Mouse (Mus musculus): ENCODE data around the gene Tmem211. TPM values are rescaled to one million over a fixed set of nuclear protein-coding genes. Genes with fewer than 3 reads are reported as not detected.

Tmem211 gene
- polyA plus RNA-seq, 1 experiment from 2014 or later, result 1.3 TPM

- peaks cover 8% of the 10 kb centered on the region for H3K4me1 ChIP-seq (ENCODE audit: control insufficient read depth, insufficient read depth, low read length)
- H3K4me3 ChIP-seq (replicated peaks; ENCODE audit: low read length), result no peak overlapping the region
- H3K4me2 ChIP-seq (ENCODE audit: low read depth, low read length), result no peak overlapping the region
- H3K27ac ChIP-seq (ENCODE audit: low read length), result no peak overlapping the region
- peak; percentile 44; the same call in 1 of the 2 replicates for ATAC-seq (ENCODE audit: insufficient read depth, low FRiP score)
- H3K27me3 ChIP-seq (ENCODE audit: control insufficient read depth, insufficient read depth, low read length), result no peaks in the 10 kb centered on the region
- no peaks in the 10 kb centered on the region for H3K36me3 ChIP-seq (ENCODE audit: control insufficient read depth, insufficient read depth, low read length)
- 59% methylated on average over 5 of the region's 5 CpGs for WGBS
- H3K9me3 ChIP-seq (replicated peaks; ENCODE audit: control insufficient read depth, low read length), result no peaks in the 10 kb centered on the region
- H3K9ac ChIP-seq (ENCODE audit: low read length), result no peak overlapping the region
Observed at GRCm38 (mm10) chr5:113230196-113230595, 3.5 kb downstream of the Tmem211 start.

DNA sequence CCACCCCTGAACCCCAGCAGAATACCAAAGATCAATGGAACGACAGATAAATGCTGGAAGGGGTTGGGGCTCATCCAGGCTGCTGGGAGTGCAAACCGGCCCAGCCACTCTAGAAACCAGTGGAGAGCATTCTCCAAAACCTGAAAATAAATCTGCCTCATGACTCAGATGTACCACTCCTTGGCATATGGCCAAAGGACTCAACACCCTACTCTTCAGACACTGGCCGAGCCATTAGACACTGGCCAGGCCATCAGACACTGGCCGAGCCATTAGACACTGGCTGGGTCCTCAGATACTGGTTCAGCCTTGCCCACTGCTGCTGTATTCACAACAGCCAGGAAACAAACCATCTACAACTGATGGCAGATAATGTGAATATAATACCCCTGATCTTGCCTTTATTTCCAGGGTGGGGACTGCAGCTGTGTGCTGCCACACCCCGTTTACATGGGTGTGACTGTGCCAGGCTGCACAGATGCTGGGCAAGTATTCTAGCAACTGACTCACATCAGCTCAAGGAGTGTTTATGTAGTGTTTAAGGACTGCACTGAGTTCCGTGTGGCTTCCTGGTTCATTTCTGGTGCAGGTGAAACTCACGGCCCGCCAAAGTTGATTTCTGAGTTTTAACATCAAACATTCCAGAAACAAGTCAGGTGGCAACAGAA, 22.7 kb downstream of the Tmem211 start:
- Histone ChIP-seq H3K4me2 (ENCODE audit: low read depth, low read length) (no peak overlapping the region), H3K9ac (ENCODE audit: low read length) (no peak overlapping the region), H3K4me3 (replicated peaks; ENCODE audit: low read length) (no peak overlapping the region), H3K27ac (ENCODE audit: low read length) (peak overlapping the region; percentile 77), H3K36me3 (ENCODE audit: control insufficient read depth, insufficient read depth, low read length) (no peaks in the 10 kb centered on the region), H3K9me3 (replicated peaks; ENCODE audit: control insufficient read depth, low read length) (no peaks in the 10 kb centered on the region), H3K4me1 (ENCODE audit: control insufficient read depth, insufficient read depth, low read length) (no peaks in the 10 kb centered on the region), H3K27me3 (ENCODE audit: control insufficient read depth, insufficient read depth, low read length) (no peaks in the 10 kb centered on the region)
- ATAC-seq (ENCODE audit: insufficient read depth, low FRiP score), result peak; percentile 85
- 56% methylated on average over 8 of the region's 8 CpGs for WGBS

DNA sequence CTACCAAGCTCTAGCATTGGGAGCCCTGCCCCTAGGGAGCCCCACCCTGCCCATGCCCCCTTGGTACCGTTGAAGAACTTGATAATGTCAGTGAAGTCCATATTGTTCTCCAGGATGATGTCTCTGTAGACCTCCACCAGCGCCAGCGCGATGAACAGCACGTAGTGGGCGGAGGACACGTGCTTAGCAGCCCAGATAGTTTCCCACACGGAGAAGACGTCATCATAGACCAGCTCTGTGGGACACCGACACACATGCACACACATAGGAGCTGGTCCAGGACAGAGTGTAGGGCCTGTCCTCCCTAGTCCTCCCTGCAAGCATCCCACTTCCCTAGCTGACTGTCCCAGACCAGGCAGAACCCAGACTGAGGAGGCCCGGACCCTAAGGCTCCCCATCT, 24.1 kb downstream of the Tmem211 start:
- Histone ChIP-seq H3K36me3 (ENCODE audit: control insufficient read depth, insufficient read depth, low read length) (no peaks in the 10 kb centered on the region), H3K27ac (ENCODE audit: low read length) (no peak overlapping the region), H3K9ac (ENCODE audit: low read length) (no peak overlapping the region), H3K4me1 (ENCODE audit: control insufficient read depth, insufficient read depth, low read length) (no peaks in the 10 kb centered on the region), H3K9me3 (replicated peaks; ENCODE audit: control insufficient read depth, low read length) (no peaks in the 10 kb centered on the region), H3K27me3 (ENCODE audit: control insufficient read depth, insufficient read depth, low read length) (no peaks in the 10 kb centered on the region), H3K4me3 (replicated peaks; ENCODE audit: low read length) (no peak overlapping the region), H3K4me2 (ENCODE audit: low read depth, low read length) (no peak overlapping the region)
- ATAC-seq (ENCODE audit: insufficient read depth, low FRiP score), result no peak
- 94% methylated on average over 11 of the region's 11 CpGs for WGBS

- no peak for ATAC-seq (ENCODE audit: insufficient read depth, low FRiP score)
- Histone ChIP-seq H3K4me2 (ENCODE audit: low read depth, low read length) (no peak overlapping the region), H3K4me3 (replicated peaks; ENCODE audit: low read length) (no peak overlapping the region), H3K27ac (ENCODE audit: low read length) (no peak overlapping the region), H3K27me3 (ENCODE audit: control insufficient read depth, insufficient read depth, low read length) (no peaks in the 10 kb centered on the region), H3K36me3 (ENCODE audit: control insufficient read depth, insufficient read depth, low read length) (no peaks in the 10 kb centered on the region), H3K4me1 (ENCODE audit: control insufficient read depth, insufficient read depth, low read length) (no peaks in the 10 kb centered on the region), H3K9ac (ENCODE audit: low read length) (no peak overlapping the region), H3K9me3 (replicated peaks; ENCODE audit: control insufficient read depth, low read length) (no peaks in the 10 kb centered on the region)
- 77% methylated on average over 8 of the region's 8 CpGs for WGBS
Observed at GRCm38 (mm10) chr5:113265637-113266036, 38.9 kb downstream of the Tmem211 start.

DNA sequence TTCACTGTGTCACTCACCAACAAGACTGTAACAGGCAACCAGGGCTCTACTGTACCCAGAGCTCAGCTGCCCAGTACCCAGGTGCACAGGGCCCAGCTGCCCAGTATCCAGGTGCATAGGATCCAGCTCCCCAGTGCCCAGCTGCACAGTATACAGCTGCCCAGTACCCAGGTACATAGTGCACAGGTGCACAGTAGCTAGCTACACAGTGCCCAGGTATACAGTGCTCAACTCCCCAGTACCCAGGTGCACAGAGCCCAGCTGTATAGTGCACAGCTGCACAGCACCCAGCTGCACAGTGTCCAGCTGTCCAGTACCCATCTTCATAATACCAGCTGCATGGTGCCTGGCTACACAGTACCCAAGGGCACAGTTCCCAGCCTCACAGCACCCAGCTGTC, 41.5 kb downstream of the Tmem211 start:
- H3K27ac ChIP-seq (ENCODE audit: low read length), result no peak overlapping the region

GRCm38 (mm10) chr5:113270043-113270442, 43.3 kb downstream of the Tmem211 start:
- no peaks in the 10 kb centered on the region for H3K27me3 ChIP-seq (ENCODE audit: control insufficient read depth, insufficient read depth, low read length)
- no peak for ATAC-seq (ENCODE audit: insufficient read depth, low FRiP score)
- H3K36me3 ChIP-seq (ENCODE audit: control insufficient read depth, insufficient read depth, low read length), result no peaks in the 10 kb centered on the region
- 81% methylated on average over 3 of the region's 3 CpGs for WGBS
- H3K9ac ChIP-seq (ENCODE audit: low read length), result no peak overlapping the region
- H3K4me1 ChIP-seq (ENCODE audit: control insufficient read depth, insufficient read depth, low read length), result no peaks in the 10 kb centered on the region
- H3K9me3 ChIP-seq (replicated peaks; ENCODE audit: control insufficient read depth, low read length), result no peaks in the 10 kb centered on the region
- no peak overlapping the region for H3K27ac ChIP-seq (ENCODE audit: low read length)
- H3K4me2 ChIP-seq (ENCODE audit: low read depth, low read length), result no peak overlapping the region
- no peak overlapping the region for H3K4me3 ChIP-seq (replicated peaks; ENCODE audit: low read length)

More for the DNA sequence above, 41.5 kb downstream of the Tmem211 start:
- no peaks in the 10 kb centered on the region for H3K9me3 ChIP-seq (replicated peaks; ENCODE audit: control insufficient read depth, low read length)
- H3K4me2 ChIP-seq (ENCODE audit: low read depth, low read length), result no peak overlapping the region
- H3K4me3 ChIP-seq (replicated peaks; ENCODE audit: low read length), result no peak overlapping the region
- H3K4me1 ChIP-seq (ENCODE audit: control insufficient read depth, insufficient read depth, low read length), result no peaks in the 10 kb centered on the region
- no peaks in the 10 kb centered on the region for H3K36me3 ChIP-seq (ENCODE audit: control insufficient read depth, insufficient read depth, low read length)
- ATAC-seq (ENCODE audit: insufficient read depth, low FRiP score), result no peak
- no peaks in the 10 kb centered on the region for H3K27me3 ChIP-seq (ENCODE audit: control insufficient read depth, insufficient read depth, low read length)
- H3K9ac ChIP-seq (ENCODE audit: low read length), result no peak overlapping the region

DNA sequence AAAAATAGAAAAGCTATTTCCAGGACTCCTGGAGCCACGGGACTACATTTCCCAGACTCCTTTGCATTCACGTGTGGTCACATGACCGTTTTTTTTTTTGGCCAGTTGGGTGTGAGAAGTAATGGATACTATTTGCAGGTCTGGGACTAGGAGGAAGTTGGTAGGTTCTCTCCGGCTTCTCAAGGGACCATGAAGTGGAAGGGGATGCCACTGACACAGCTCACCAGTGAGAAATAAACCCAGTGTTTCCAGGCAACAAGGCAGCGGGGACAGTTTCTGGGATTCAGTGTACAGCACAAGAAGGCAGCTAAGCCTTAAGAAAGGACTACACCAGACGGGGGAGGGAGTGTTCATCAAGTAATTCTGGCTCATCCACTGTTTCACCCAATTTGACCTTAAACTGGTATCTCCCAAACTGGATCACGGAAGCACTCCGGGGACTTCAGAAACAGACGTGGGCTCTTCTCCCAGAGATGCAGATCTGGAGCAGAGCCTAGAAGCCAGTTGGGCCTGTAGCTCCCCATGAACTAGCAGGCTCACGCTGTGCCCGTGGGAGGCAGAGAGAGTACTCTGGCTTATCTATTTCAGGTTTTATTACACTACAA, 44.6 kb downstream of the Tmem211 start:
- H3K9me3 ChIP-seq (replicated peaks; ENCODE audit: control insufficient read depth, low read length), result no peaks in the 10 kb centered on the region
- no peaks in the 10 kb centered on the region for H3K36me3 ChIP-seq (ENCODE audit: control insufficient read depth, insufficient read depth, low read length)
- ATAC-seq (ENCODE audit: insufficient read depth, low FRiP score), result no peak
- H3K27ac ChIP-seq (ENCODE audit: low read length), result no peak overlapping the region
- H3K4me2 ChIP-seq (ENCODE audit: low read depth, low read length), result no peak overlapping the region
- 66% methylated on average over 11 of the region's 11 CpGs for WGBS
- no peaks in the 10 kb centered on the region for H3K4me1 ChIP-seq (ENCODE audit: control insufficient read depth, insufficient read depth, low read length)
- H3K4me3 ChIP-seq (replicated peaks; ENCODE audit: low read length), result no peak overlapping the region
- no peaks in the 10 kb centered on the region for H3K27me3 ChIP-seq (ENCODE audit: control insufficient read depth, insufficient read depth, low read length)
- H3K9ac ChIP-seq (ENCODE audit: low read length), result no peak overlapping the region

- no peaks in the 10 kb centered on the region for H3K27me3 ChIP-seq (ENCODE audit: control insufficient read depth, insufficient read depth, low read length)
- H3K9me3 ChIP-seq (replicated peaks; ENCODE audit: control insufficient read depth, low read length), result no peaks in the 10 kb centered on the region
- no peak overlapping the region for H3K9ac ChIP-seq (ENCODE audit: low read length)
- no peaks in the 10 kb centered on the region for H3K4me1 ChIP-seq (ENCODE audit: control insufficient read depth, insufficient read depth, low read length)
- no peak overlapping the region for H3K4me2 ChIP-seq (ENCODE audit: low read depth, low read length)
- WGBS, result 73% methylated on average over 10 of the region's 10 CpGs
- ATAC-seq (ENCODE audit: insufficient read depth, low FRiP score), result no peak
- H3K27ac ChIP-seq (ENCODE audit: low read length), result no peak overlapping the region
- H3K36me3 ChIP-seq (ENCODE audit: control insufficient read depth, insufficient read depth, low read length), result no peaks in the 10 kb centered on the region
- no peak overlapping the region for H3K4me3 ChIP-seq (replicated peaks; ENCODE audit: low read length)
Observed at GRCm38 (mm10) chr5:113275839-113276238, 49.1 kb downstream of the Tmem211 start.

DNA sequence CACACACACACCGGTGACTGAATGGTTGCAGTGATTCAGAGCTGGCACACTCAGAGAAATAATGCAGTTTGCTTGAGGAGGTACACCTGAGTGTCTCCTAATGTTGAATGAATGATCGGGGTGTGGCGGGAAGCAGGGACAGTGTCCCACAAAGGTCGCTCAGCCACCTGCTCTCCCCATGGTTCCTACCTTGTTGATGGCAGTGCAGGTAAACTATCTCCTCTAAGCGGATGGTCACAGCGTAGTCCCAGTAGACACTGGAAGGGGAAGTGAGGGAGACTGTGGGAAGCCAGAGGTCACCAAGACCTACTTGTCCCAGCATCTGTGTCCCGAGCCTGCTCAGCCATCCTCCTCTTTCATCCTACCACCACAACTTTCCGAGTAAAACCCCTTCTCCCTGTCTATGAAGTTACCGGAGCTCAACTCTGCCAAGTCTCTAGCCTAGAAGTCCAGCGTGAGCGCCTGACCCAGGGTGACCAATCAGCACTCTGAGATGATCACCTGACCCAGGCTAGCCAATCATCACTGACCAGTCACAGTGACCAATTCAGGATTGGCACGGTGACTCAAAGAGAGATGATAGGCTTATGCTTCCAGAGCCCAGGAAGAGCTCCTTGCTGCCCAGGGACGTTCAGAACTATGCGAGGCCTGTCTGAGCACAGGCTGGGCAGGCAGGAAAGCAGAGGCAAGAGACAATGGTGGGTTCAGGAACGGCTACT, 53.6 kb downstream of the Tmem211 start:
- 0 out of 2 replicates have a peak overlapping the region, but pooled peaks have one; percentile 16 for H3K9ac ChIP-seq (ENCODE audit: low read length)
- ATAC-seq (ENCODE audit: insufficient read depth, low FRiP score), result peak; percentile 83
- 28% methylated on average over 15 of the region's 15 CpGs for WGBS
- H3K9me3 ChIP-seq (replicated peaks; ENCODE audit: control insufficient read depth, low read length), result no peaks in the 10 kb centered on the region
- no peaks in the 10 kb centered on the region for H3K27me3 ChIP-seq (ENCODE audit: control insufficient read depth, insufficient read depth, low read length)
- H3K4me2 ChIP-seq (ENCODE audit: low read depth, low read length), result peak overlapping the region; percentile 24
- H3K27ac ChIP-seq (ENCODE audit: low read length), result no peak overlapping the region
- no peaks in the 10 kb centered on the region for H3K4me1 ChIP-seq (ENCODE audit: control insufficient read depth, insufficient read depth, low read length)
- no peaks in the 10 kb centered on the region for H3K36me3 ChIP-seq (ENCODE audit: control insufficient read depth, insufficient read depth, low read length)
- peak overlapping the region; percentile 16 for H3K4me3 ChIP-seq (replicated peaks; ENCODE audit: low read length)
